Mouse (Mus musculus): ENCODE measurements around the gene Masp1. TPM values are rescaled to one million over a fixed set of nuclear protein-coding genes. Genes with fewer than 3 reads are reported as not detected.

Gene Masp1
- polyA plus RNA-seq, 1 experiment from 2014 or later: 0.24 TPM

- Histone ChIP-seq H3K27ac (no peak overlapping the region), H3K4me3 (ENCODE audit: inconsistent target) (no peak overlapping the region), H3K36me3 (ENCODE audit: inconsistent target) (no peaks in the 10 kb centered on the region), H3K79me2 (ENCODE audit: inconsistent target) (no peaks in the 10 kb centered on the region)
- WGBS (ENCODE audit: missing documents): 82% methylated on average over 12 of the region's 13 CpGs
Measured at GRCm38 (mm10) chr16:23417456-23418240, 103.0 kb downstream of the Masp1 start.

GRCm38 (mm10) chr16:23416657-23417293, 103.8 kb downstream of the Masp1 start:
- Histone ChIP-seq H3K36me3 (ENCODE audit: inconsistent target) (no peaks in the 10 kb centered on the region), H3K79me2 (ENCODE audit: inconsistent target) (no peaks in the 10 kb centered on the region), H3K4me3 (ENCODE audit: inconsistent target) (no peak overlapping the region), H3K27ac (no peak overlapping the region)
- WGBS (ENCODE audit: missing documents): 78% methylated on average over 9 of the region's 9 CpGs

DNA sequence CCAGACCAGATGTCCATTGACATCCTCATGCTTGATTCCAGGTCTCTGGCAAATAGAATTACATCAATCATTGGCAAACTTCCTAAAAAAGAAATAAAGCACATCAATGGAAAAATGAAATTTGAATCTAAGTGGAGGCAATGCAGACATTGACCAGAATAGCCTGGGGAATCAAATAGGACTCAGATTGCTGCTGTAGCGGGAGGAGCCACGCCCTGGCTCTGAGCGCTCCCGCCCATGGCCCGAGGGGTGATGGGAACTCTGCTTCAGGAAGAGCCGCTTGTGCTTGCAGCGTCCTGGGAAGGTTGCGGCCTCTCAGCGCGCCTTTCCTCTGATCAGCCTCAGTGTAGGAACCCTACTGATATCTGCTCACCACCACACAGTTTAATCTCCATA, 104.4 kb downstream of the Masp1 start:
- 64% methylated on average over 10 of the region's 10 CpGs for WGBS (ENCODE audit: missing documents)
- H3K79me2 ChIP-seq (ENCODE audit: inconsistent target): no peaks in the 10 kb centered on the region
- H3K36me3 ChIP-seq (ENCODE audit: inconsistent target): no peaks in the 10 kb centered on the region
- no peak overlapping the region for H3K27ac ChIP-seq
- no peak overlapping the region for H3K4me3 ChIP-seq (ENCODE audit: inconsistent target)

- WGBS (ENCODE audit: missing documents): 77% methylated on average over 6 of the region's 6 CpGs
- Histone ChIP-seq H3K4me3 (ENCODE audit: inconsistent target) (no peak overlapping the region), H3K27ac (no peak overlapping the region), H3K36me3 (ENCODE audit: inconsistent target) (no peaks in the 10 kb centered on the region), H3K79me2 (ENCODE audit: inconsistent target) (no peaks in the 10 kb centered on the region)
Measured at GRCm38 (mm10) chr16:23412930-23413329, 107.7 kb downstream of the Masp1 start.

- Histone ChIP-seq H3K27ac (no peak overlapping the region), H3K79me2 (ENCODE audit: inconsistent target) (no peaks in the 10 kb centered on the region), H3K4me3 (ENCODE audit: inconsistent target) (no peak overlapping the region), H3K36me3 (ENCODE audit: inconsistent target) (no peaks in the 10 kb centered on the region)
- 62% methylated on average over 8 of the region's 8 CpGs for WGBS (ENCODE audit: missing documents)
Measured at GRCm38 (mm10) chr16:23403008-23403755, 117.4 kb downstream of the Masp1 start.

- no peak overlapping the region for H3K27ac ChIP-seq
- H3K36me3 ChIP-seq (ENCODE audit: inconsistent target): no peaks in the 10 kb centered on the region
- no peak overlapping the region for H3K4me3 ChIP-seq (ENCODE audit: inconsistent target)
- WGBS (ENCODE audit: missing documents): 63% methylated on average over 3 of the region's 3 CpGs
- no peaks in the 10 kb centered on the region for H3K79me2 ChIP-seq (ENCODE audit: inconsistent target)
Measured at GRCm38 (mm10) chr16:23401959-23402358, 118.7 kb downstream of the Masp1 start.

GRCm38 (mm10) chr16:23401463-23401862, 119.2 kb downstream of the Masp1 start:
- no peak overlapping the region for H3K27ac ChIP-seq
- WGBS (ENCODE audit: missing documents): 46% methylated on average over 4 of the region's 4 CpGs
- no peaks in the 10 kb centered on the region for H3K79me2 ChIP-seq (ENCODE audit: inconsistent target)
- no peak overlapping the region for H3K4me3 ChIP-seq (ENCODE audit: inconsistent target)
- no peaks in the 10 kb centered on the region for H3K36me3 ChIP-seq (ENCODE audit: inconsistent target)

Other genes starting within 250 kb of the Masp1 start
- gene Rtp1, start 91.7 kb downstream of the Masp1 start, polyA plus RNA-seq (2018): not detected in 3 replicates
- gene Rtp4, start 524 bp downstream of the Masp1 start, polyA plus RNA-seq (2018): 287 to 449 TPM (median 342 TPM) in 3 replicates

All from macrophage (primary cell).